Mouse (Mus musculus) megakaryocyte, embryonic 14.5 days (primary cell): ENCODE data around the gene Ifrd2. TPM values are rescaled to one million over a fixed set of nuclear protein-coding genes. Genes with fewer than 3 reads are reported as not detected.

Source experiments
- H3K27me3 ChIP-seq: replicated peaks from 2 replicates; pipeline ENCODE3; 2012; ENCODE audit warnings: inconsistent platforms
- H3K36me3 ChIP-seq: replicated peaks from 2 replicates; pipeline ENCODE3; 2012; ENCODE audit warnings: low read length, inconsistent platforms, mixed read lengths
- H3K4me1 ChIP-seq: 2 replicates; pipeline ENCODE4 v1.6.1; 2012; ENCODE audit warnings: inconsistent platforms
- H3K4me3 ChIP-seq: replicated peaks from 2 replicates; pipeline ENCODE3; 2012; ENCODE audit warnings: moderate library complexity, mild to moderate bottlenecking, inconsistent platforms
- H3K9me3 ChIP-seq: 2 replicates; pipeline ENCODE4 v1.6.1; 2012; ENCODE audit warnings: inconsistent platforms
- FLI1 ChIP-seq: IDR thresholded peaks from 2 replicates; pipeline ENCODE4 v1.6.1; 2012; ENCODE audit warnings: low read length, inconsistent platforms, mixed read lengths
- GATA1 ChIP-seq: IDR thresholded peaks from 3 replicates; pipeline ENCODE4 v1.6.1; 2012; ENCODE audit warnings: mixed read lengths, low read length, inconsistent platforms, borderline replicate concordance
- polyA plus RNA-seq: library from polyadenylated mRNA; stranded (reverse); fragments of >175 nt; gene quantifications from 2 replicates; pipeline ENCODE4 v1.2.3, GENCODE M21; 2012; ENCODE audit warnings: low replicate concordance; ENCODE audit not compliant: insufficient read depth

The Ifrd2 gene
- polyA plus RNA-seq, 1 experiment, result 34.9 TPM

DNA sequence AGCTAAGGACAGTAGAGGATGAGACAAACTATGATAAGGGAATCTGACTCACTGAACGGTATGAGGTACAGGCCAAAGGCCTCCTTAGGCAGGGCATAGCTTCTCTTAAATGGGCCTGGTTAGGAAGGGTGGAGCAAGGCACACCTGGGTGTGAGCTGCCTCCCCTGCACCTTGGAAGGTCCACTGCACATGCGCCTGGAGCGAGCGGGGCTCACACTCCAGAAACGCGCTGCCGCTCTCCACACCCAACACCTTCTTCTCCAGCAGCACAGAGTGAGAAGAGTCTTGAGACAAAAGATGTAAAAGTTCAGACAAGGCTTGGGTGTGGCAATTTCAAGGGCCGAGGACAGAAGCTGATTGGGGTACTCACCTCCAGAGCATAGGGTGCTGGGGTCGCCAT lies 12.0 kb downstream of the Ifrd2 start:
- H3K36me3 ChIP-seq, result peaks cover 8% of the 10 kb centered on the region
- no peak overlapping the region for H3K4me3 ChIP-seq
- H3K4me1 ChIP-seq, result peaks cover 41% of the 10 kb centered on the region
- TF ChIP-seq GATA1, result no peak
- no peak for TF ChIP-seq FLI1
- H3K9me3 ChIP-seq, result no peaks in the 10 kb centered on the region
- peaks cover 51% of the 10 kb centered on the region for H3K27me3 ChIP-seq

DNA sequence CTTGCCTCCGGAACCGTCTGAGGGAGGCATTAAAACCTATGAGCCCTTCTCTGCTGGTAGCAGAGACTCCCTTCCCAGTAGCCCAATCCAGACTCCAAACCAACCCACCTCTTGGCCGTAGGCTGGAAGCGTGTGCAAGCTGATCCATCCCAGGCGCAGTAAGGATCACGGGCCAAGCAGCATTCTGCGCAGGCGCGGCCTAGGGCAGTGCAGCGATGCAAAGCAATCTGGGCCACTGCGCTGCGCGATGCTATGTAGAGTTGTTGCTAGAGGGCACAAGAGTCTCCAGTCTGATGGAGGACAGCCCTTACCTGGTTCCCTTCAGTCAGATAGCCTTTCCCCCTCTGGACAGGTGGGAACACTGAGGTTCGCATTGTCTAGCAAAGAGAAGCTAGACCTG lies 12.4 kb downstream of the Ifrd2 start:
- peaks cover 53% of the 10 kb centered on the region for H3K27me3 ChIP-seq
- peaks cover 41% of the 10 kb centered on the region for H3K4me1 ChIP-seq

DNA sequence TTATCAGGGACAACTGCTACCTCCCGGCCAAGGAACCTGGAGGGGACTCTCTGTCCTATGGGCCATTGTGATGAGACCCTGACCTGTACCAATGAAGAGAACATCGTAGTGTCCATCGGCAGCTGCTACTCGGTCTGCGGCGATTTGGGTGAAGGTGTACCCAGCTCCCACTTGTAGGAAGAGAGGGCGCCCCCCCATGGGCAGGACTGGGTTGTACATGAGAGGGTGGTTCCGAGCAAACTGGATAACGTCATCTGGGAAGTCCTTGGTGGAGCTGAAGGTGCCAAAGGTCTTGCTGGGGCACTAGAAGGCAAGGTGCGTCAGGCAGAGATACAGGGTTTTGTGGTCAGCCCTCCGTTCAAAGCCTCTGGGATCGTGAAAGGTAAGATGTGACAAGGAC lies 13.3 kb downstream of the Ifrd2 start:
- H3K4me1 ChIP-seq, result peaks cover 44% of the 10 kb centered on the region
- no peak overlapping the region for H3K4me3 ChIP-seq
- TF ChIP-seq FLI1 (no peak), GATA1 (no peak)
- H3K36me3 ChIP-seq, result no peaks in the 10 kb centered on the region
- no peaks in the 10 kb centered on the region for H3K9me3 ChIP-seq
- peaks cover 61% of the 10 kb centered on the region for H3K27me3 ChIP-seq

More for the DNA sequence above, 12.4 kb downstream of the Ifrd2 start:
- H3K9me3 ChIP-seq, result no peaks in the 10 kb centered on the region
- no peak overlapping the region for H3K4me3 ChIP-seq
- TF ChIP-seq GATA1, result no peak
- no peak for TF ChIP-seq FLI1
- peaks cover 4% of the 10 kb centered on the region for H3K36me3 ChIP-seq

DNA sequence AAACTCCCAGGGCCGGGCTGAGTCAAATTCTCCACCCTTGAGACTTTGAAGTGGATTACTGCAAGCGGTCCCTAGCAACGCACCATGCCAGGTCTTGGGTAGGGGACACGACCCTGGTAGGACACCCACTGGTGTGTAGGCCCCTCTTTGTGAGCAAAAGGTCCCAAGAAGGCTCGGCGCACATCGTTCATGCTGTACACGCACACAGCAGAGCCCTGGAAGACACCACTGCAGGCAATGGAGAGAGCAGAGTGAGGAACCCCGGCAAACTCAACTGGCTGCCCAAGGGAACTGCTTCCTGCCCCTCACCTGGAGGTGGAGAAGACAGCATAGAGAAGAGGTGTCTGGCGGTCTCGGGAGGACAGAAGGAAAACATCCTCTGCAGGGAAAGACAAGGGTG lies 13.8 kb downstream of the Ifrd2 start:
- no peaks in the 10 kb centered on the region for H3K9me3 ChIP-seq
- H3K4me3 ChIP-seq, result no peak overlapping the region
- no peaks in the 10 kb centered on the region for H3K36me3 ChIP-seq
- peaks cover 65% of the 10 kb centered on the region for H3K27me3 ChIP-seq
- TF ChIP-seq GATA1 (no peak), FLI1 (no peak)
- H3K4me1 ChIP-seq, result peaks cover 44% of the 10 kb centered on the region

DNA sequence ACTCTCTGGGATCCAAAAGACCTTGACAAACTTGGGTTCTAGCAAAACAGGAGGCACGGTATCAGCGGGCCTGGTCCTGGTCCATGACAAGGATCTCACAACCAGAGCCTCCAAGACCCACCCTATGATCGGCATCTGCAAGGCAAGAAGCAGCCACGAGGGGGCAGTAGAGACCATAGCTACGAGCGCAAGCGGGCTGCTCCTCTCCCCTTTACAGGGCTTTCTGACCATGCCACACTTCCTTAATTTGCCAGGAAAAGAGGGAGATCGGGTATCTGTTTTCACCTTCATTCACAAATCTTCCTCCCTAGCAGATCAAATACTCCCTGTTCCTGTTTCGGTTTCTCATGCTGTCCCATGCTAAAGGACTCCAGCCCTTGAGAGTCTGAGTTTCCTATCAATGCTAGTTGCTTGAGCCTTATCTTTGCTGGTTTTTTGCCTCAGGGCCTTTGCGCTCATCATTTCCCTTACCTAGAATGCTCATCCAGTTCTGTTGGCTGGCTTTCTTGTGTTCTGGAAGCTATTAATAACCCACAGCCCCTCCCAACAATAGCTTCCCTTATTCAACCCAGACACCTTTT lies 14.7 kb downstream of the Ifrd2 start:
- Histone ChIP-seq H3K27me3 (peaks cover 69% of the 10 kb centered on the region), H3K4me1 (peaks cover 45% of the 10 kb centered on the region), H3K4me3 (peak overlapping the region; percentile 86), H3K36me3 (no peaks in the 10 kb centered on the region), H3K9me3 (no peaks in the 10 kb centered on the region)
- TF ChIP-seq GATA1, result no peak
- TF ChIP-seq FLI1, result no peak

DNA sequence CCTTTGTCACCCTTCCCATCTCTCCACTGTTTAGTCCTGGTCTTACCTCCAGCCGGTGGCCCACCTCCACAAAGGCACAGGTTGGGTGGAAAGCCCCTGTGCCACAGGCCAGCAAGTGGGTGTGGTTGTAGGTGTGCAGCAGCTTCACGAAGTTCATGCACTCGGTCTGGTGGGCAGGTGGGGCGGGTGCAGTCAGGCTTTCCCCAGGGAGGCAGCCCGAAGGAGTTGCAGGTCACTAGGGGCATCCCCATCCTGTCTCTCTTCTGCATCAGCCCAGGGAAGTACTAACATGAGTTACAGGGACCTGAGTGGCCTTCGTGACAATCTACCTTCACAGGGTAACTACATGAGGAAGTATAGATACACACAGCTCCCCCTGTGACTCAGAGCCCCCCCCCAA lies 15.8 kb downstream of the Ifrd2 start:
- H3K9me3 ChIP-seq, result no peaks in the 10 kb centered on the region
- no peaks in the 10 kb centered on the region for H3K36me3 ChIP-seq
- peaks cover 68% of the 10 kb centered on the region for H3K27me3 ChIP-seq
- H3K4me3 ChIP-seq, result no peak overlapping the region
- H3K4me1 ChIP-seq, result peaks cover 43% of the 10 kb centered on the region
- TF ChIP-seq FLI1 (no peak), GATA1 (no peak)

DNA sequence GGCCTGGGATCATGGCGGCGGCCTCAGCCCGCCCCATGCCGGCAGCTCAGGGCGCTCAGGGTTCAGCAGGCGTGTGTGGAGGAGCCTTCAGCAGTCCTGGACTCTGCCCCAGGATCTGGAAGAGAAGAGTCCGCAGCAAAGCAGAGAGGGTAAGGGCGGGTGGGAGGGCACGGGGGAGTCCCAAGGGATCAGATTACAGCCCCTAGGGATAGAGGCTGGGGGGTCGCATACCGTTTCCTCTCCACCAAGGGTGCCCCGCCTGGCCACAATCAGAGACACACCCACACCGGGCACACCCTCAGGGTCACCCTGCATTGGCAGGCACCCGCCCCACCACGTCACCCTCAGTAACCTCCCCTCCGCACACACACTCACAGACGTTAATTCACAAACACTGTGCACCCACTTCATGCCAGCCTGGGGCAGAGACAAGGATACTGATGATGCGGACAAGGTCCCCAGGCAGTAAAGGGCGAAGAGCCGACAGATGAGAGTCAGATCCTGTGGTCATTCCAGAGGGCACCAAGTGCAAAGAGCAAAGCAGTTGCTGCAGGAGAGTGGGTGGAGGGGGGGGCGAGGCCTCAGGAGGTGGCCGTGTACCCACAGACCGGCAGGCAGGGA lies 17.7 kb downstream of the Ifrd2 start:
- no peak for TF ChIP-seq GATA1
- no peak for TF ChIP-seq FLI1
- H3K4me1 ChIP-seq, result peaks cover 55% of the 10 kb centered on the region
- no peaks in the 10 kb centered on the region for H3K9me3 ChIP-seq
- no peaks in the 10 kb centered on the region for H3K36me3 ChIP-seq
- peaks cover 56% of the 10 kb centered on the region for H3K27me3 ChIP-seq
- H3K4me3 ChIP-seq, result no peak overlapping the region

DNA sequence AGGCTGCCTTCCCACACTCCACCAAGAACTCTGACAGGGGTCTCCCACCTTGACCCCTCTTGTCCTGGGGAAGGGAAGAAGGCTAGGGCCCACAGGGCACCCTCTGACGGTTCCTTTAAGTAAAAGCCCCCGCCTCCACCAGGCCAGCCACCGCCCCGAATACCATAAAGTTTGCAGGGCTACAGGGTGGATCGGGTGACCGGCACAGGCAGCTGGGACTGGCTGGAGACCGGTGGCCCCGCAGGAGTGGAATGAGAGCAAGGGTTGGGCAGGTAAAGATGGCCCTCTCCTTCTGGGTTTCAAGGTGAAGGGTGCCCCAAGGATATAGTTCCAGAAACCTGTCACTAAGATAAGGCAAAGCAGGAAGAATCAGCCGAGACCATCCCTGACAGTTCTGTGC lies 19.1 kb downstream of the Ifrd2 start:
- Histone ChIP-seq H3K4me1 (peaks cover 60% of the 10 kb centered on the region), H3K27me3 (peaks cover 42% of the 10 kb centered on the region), H3K4me3 (no peak overlapping the region), H3K36me3 (no peaks in the 10 kb centered on the region), H3K9me3 (no peaks in the 10 kb centered on the region)
- TF ChIP-seq GATA1 (no peak), FLI1 (no peak)

DNA sequence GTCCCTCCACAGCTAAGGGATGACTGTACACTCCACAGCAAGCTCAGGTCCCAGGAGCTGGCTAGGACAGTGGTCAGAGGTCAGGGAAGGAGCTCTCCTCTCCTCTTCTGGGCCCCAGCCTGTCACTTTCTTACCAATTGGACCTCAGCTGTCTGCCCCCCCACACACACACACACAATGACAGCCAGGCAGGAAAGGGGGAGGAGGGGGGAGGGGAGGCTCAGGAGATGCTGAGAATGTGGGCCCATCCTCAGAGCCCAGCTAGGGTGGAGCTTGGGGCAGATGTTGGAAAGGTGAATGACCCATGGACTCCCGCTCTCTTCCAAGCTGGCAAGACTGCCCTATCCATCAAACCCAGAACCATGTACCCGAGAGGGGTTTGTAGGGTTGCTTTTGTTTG lies 19.6 kb downstream of the Ifrd2 start:
- H3K4me3 ChIP-seq, result peak overlapping the region; percentile 8
- no peaks in the 10 kb centered on the region for H3K9me3 ChIP-seq
- peaks cover 40% of the 10 kb centered on the region for H3K27me3 ChIP-seq
- H3K36me3 ChIP-seq, result no peaks in the 10 kb centered on the region
- peaks cover 60% of the 10 kb centered on the region for H3K4me1 ChIP-seq
- TF ChIP-seq FLI1 (no peak), GATA1 (no peak)

DNA sequence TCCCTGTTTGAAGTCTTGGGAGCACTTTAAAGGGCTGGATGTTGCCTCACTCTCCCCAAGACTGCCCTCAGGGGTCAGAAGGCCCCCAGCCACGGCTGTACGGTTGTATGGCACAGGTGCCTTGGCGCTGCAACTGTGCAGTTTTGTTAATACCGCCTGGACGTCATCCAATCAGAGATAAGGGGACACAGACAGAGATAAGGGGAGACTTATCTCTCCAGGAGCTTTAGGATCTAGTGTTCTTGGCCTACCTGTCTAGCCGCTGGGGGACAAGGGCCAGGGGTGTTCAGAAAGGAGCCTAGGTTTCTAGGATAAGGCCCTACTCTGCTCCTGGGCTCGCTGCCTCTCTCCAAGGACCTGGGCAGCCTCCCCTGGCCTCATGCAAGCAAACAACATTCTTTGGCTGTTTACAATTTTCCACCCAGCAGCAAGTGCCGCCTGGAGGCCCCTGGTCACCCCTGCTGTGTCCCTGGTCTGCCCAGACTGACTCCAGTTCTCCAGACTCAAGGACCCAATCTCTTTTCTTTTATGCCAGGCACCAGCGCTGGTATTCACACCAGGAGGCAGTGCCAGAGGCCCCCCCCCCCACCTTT lies 20.3 kb downstream of the Ifrd2 start:
- no peak overlapping the region for H3K4me3 ChIP-seq
- peaks cover 57% of the 10 kb centered on the region for H3K4me1 ChIP-seq
- TF ChIP-seq FLI1 (no peak), GATA1 (no peak)
- no peaks in the 10 kb centered on the region for H3K9me3 ChIP-seq
- peaks cover 40% of the 10 kb centered on the region for H3K27me3 ChIP-seq
- no peaks in the 10 kb centered on the region for H3K36me3 ChIP-seq
